Mouse (Mus musculus) cerebellum, postnatal 14 days (tissue): ENCODE measurements around the gene Ptpn3.
"Not testable (repeated sequence)": the region's sequence is repeated elsewhere in the genome, so short reads cannot be mapped to it uniquely, and the experiment has no call there.

Source experiments
- DNase-seq, 2 experiments: peaks; one replicate each; pipeline ENCODE4 v3.0.0; 2021; ENCODE audit warnings: mixed read lengths in 2 of 2

The Ptpn3 gene

GRCm38 (mm10) chr4:57298181-57298580 is 3.5 kb downstream of the Ptpn3 start:
- no peak for DNase-seq

- peak; percentile 88 to 93 for DNase-seq
These were observed 6.5 kb downstream of the Ptpn3 start for GRCm38 (mm10) chr4:57294971-57295656.

GRCm38 (mm10) chr4:57292670-57293069 is 9.0 kb downstream of the Ptpn3 start:
- DNase-seq = no peak

- DNase-seq = no peak
These were observed 11.6 kb downstream of the Ptpn3 start for GRCm38 (mm10) chr4:57290049-57290448.

- DNase-seq = no peak
These were observed 13.8 kb downstream of the Ptpn3 start for GRCm38 (mm10) chr4:57287808-57288207.

GRCm38 (mm10) chr4:57285251-57285650 is 16.4 kb downstream of the Ptpn3 start:
- no peak for DNase-seq

GRCm38 (mm10) chr4:57283189-57283588 is 18.4 kb downstream of the Ptpn3 start:
- DNase-seq = no peak

- no peak for DNase-seq
These were observed 19.0 kb downstream of the Ptpn3 start for GRCm38 (mm10) chr4:57282630-57283029.

GRCm38 (mm10) chr4:57282179-57282578 is 19.5 kb downstream of the Ptpn3 start:
- DNase-seq = no peak

GRCm38 (mm10) chr4:57280888-57281287 is 20.7 kb downstream of the Ptpn3 start:
- DNase-seq = peak; percentile 85

GRCm38 (mm10) chr4:57279229-57279628 is 22.4 kb downstream of the Ptpn3 start:
- DNase-seq = peak in 1 of 2 experiments; percentile 30

- DNase-seq = no peak
These were observed 22.8 kb downstream of the Ptpn3 start for GRCm38 (mm10) chr4:57278812-57279211.

GRCm38 (mm10) chr4:57277671-57278070 is 24.0 kb downstream of the Ptpn3 start:
- no peak for DNase-seq

- peak; percentile 82 to 86 for DNase-seq
These were observed 26.4 kb downstream of the Ptpn3 start for GRCm38 (mm10) chr4:57275116-57275743.

- no peak for DNase-seq
These were observed 27.8 kb downstream of the Ptpn3 start for GRCm38 (mm10) chr4:57273532-57274502.

- peak in 1 of 2 experiments; percentile 57 for DNase-seq
These were observed 30.6 kb downstream of the Ptpn3 start for GRCm38 (mm10) chr4:57270991-57271390.

- DNase-seq = not testable (repeated sequence)
These were observed 31.1 kb downstream of the Ptpn3 start for GRCm38 (mm10) chr4:57270489-57270888.

- DNase-seq = no peak
These were observed 32.3 kb downstream of the Ptpn3 start for GRCm38 (mm10) chr4:57269344-57269743.

GRCm38 (mm10) chr4:57268330-57268729 is 33.3 kb downstream of the Ptpn3 start:
- DNase-seq = no peak

GRCm38 (mm10) chr4:57266389-57266788 is 35.2 kb downstream of the Ptpn3 start:
- DNase-seq = no peak

- no peak for DNase-seq
These were observed 37.9 kb downstream of the Ptpn3 start for GRCm38 (mm10) chr4:57263695-57264094.

- peak in 1 of 2 experiments; percentile 61 for DNase-seq
These were observed 38.5 kb downstream of the Ptpn3 start for GRCm38 (mm10) chr4:57263061-57263685.

GRCm38 (mm10) chr4:57262451-57262850 is 39.2 kb downstream of the Ptpn3 start:
- no peak for DNase-seq
